In genomic region chr2:163919581-163919980, GRCm38 (mm10) we compare ENCODE assay signal across 12 mouse cellular contexts. TPM values are rescaled to one million over a fixed set of nuclear protein-coding genes. Genes with fewer than 3 reads are reported as not detected.
DNase-seq lines count a peak whose midpoint lies in the region; ATAC-seq and TF ChIP-seq lines count a peak whose summit lies in the region.
"Had no signal": no experiment of that assay in that cellular context is flagged by ENCODE, and none has a peak within 500 bp of the region (broad histone marks: within the 10 kb centered on the region; RNA-seq: fewer than 3 reads in every experiment).

No protein-coding gene starts in this region.

- peaks cover 78% of the 10 kb centered on the region for H3K27me3 ChIP-seq in heart, embryonic 15.5 days
- peaks cover 7% of the 10 kb centered on the region for H3K27me3 ChIP-seq in ES-Bruce4 (ENCODE audit: control insufficient read depth, insufficient read depth, low read length, poor library complexity, severe bottlenecking)
- H3K27me3 ChIP-seq in embryonic facial prominence, embryonic 14.5 days (replicated peaks; ENCODE audit: control insufficient read depth, insufficient read depth, low read length), result peaks cover 74% of the 10 kb centered on the region
- peaks cover 16% of the 10 kb centered on the region for H3K27me3 ChIP-seq in midbrain, embryonic 15.5 days (replicated peaks)

- WGBS in heart, embryonic 15.5 days, result 75% methylated on average over 3 of the region's 3 CpGs
- WGBS in embryonic facial prominence, embryonic 14.5 days, result 72% methylated on average over 3 of the region's 3 CpGs
- 71% methylated on average over 3 of the region's 3 CpGs for WGBS in midbrain, embryonic 15.5 days
- 67% methylated on average over 3 of the region's 3 CpGs for WGBS in lung, adult 2 months

- H3K36me3 ChIP-seq in heart, embryonic 15.5 days, result no peaks in the 10 kb centered on the region
- no peaks in the 10 kb centered on the region for H3K36me3 ChIP-seq in ES-Bruce4 (ENCODE audit: control insufficient read depth, insufficient read depth, low read length, poor library complexity, severe bottlenecking)
- H3K36me3 ChIP-seq in embryonic facial prominence, embryonic 14.5 days (ENCODE audit: control insufficient read depth, insufficient read depth, low read length), result no peaks in the 10 kb centered on the region
- no peaks in the 10 kb centered on the region for H3K36me3 ChIP-seq in midbrain, embryonic 15.5 days (replicated peaks)
- H3K36me3 ChIP-seq: embryonic facial prominence, embryonic 13.5 days had no signal

- H3K9me3 ChIP-seq in heart, embryonic 15.5 days (replicated peaks), result no peaks in the 10 kb centered on the region
- H3K9me3 ChIP-seq in ES-Bruce4 (replicated peaks; ENCODE audit: control insufficient read depth, insufficient read depth, low read length, poor library complexity, severe bottlenecking), result no peaks in the 10 kb centered on the region
- H3K9me3 ChIP-seq in embryonic facial prominence, embryonic 14.5 days (ENCODE audit: control insufficient read depth, low read length), result no peaks in the 10 kb centered on the region
- no peaks in the 10 kb centered on the region for H3K9me3 ChIP-seq in midbrain, embryonic 15.5 days
- H3K9me3 ChIP-seq: embryonic facial prominence, embryonic 13.5 days; megakaryocyte, embryonic 14.5 days had no signal

- no peak for TF ChIP-seq POLR2A in ES-Bruce4 (IDR thresholded peaks at IDR 0.05; ENCODE audit: insufficient read depth, low read length)
- TF ChIP-seq POLR2A in lung, adult 2 months (IDR thresholded peaks at IDR 0.05; ENCODE audit: borderline replicate concordance, extremely low read depth, low read depth, low read length), result no peak

- H3K4me1 ChIP-seq in heart, embryonic 15.5 days (replicated peaks), result peaks cover 12% of the 10 kb centered on the region
- no peaks in the 10 kb centered on the region for H3K4me1 ChIP-seq in ES-Bruce4 (ENCODE audit: control insufficient read depth, insufficient read depth, low read length)
- H3K4me1 ChIP-seq in embryonic facial prominence, embryonic 14.5 days (ENCODE audit: control insufficient read depth, insufficient read depth, low read length), result no peaks in the 10 kb centered on the region
- peaks cover 42% of the 10 kb centered on the region for H3K4me1 ChIP-seq in midbrain, embryonic 15.5 days
- H3K4me1 ChIP-seq in lung, adult 2 months (ENCODE audit: control insufficient read depth, insufficient read depth, low read length), result no peaks in the 10 kb centered on the region
- H3K4me1 ChIP-seq: megakaryocyte, embryonic 14.5 days had no signal

- no peak overlapping the region for H3K4me3 ChIP-seq in heart, embryonic 15.5 days
- peak overlapping the region; percentile 93; the same call in 1 of the 2 replicates for H3K4me3 ChIP-seq in ES-Bruce4 (ENCODE audit: low read depth, low read length)
- no peak overlapping the region for H3K4me3 ChIP-seq in embryonic facial prominence, embryonic 14.5 days (ENCODE audit: low read depth, low read length)
- H3K4me3 ChIP-seq in midbrain, embryonic 15.5 days, result peak overlapping the region; percentile 89
- H3K4me3 ChIP-seq in lung, adult 2 months (replicated peaks; ENCODE audit: extremely low read depth, low read depth, low read length), result no peak overlapping the region
- H3K4me3 ChIP-seq: megakaryocyte, embryonic 14.5 days had no signal

- TF ChIP-seq EP300 in ES-Bruce4 (IDR thresholded peaks at IDR 0.05; ENCODE audit: insufficient read depth, low read depth, low read length), result no peak

- no peak for DNase-seq in heart, adult 8-10 months (ENCODE audit: low spot score)
- DNase-seq in embryonic facial prominence, embryonic 14.5 days (ENCODE audit: low spot score), result no peak
- DNase-seq in lung, adult 2 months, result no peak
- DNase-seq in spleen, adult 12 weeks (ENCODE audit: low spot score), result no peak
- DNase-seq: kidney, adult 9 months had no signal

- no peak for ATAC-seq in heart, embryonic 15.5 days (replicated peaks; ENCODE audit: insufficient number of reproducible peaks, insufficient read depth, low FRiP score, low read depth)
- no peak for ATAC-seq in embryonic facial prominence, embryonic 14.5 days (ENCODE audit: low read depth)
- ATAC-seq in midbrain, embryonic 15.5 days (replicated peaks), result 0 out of 2 replicates have a peak, but pooled peaks have one; percentile 8
- ATAC-seq: CD4-positive, CD25-positive, alpha-beta regulatory T cell, adult 4 months had no signal

- no peak overlapping the region for H3K27ac ChIP-seq in heart, embryonic 15.5 days
- H3K27ac ChIP-seq in ES-Bruce4 (ENCODE audit: insufficient read depth, low read length), result no peak overlapping the region
- H3K27ac ChIP-seq in embryonic facial prominence, embryonic 14.5 days (replicated peaks; ENCODE audit: low read depth, low read length), result no peak overlapping the region
- 0 out of 2 replicates have a peak overlapping the region, but pooled peaks have one; percentile 62 for H3K27ac ChIP-seq in midbrain, embryonic 15.5 days
- H3K27ac ChIP-seq: embryonic facial prominence, embryonic 13.5 days had no signal

- H3K4me2 ChIP-seq in heart, embryonic 15.5 days, result peak overlapping the region; percentile 98; the same call in 1 of the 2 replicates
- peak overlapping the region; percentile 96; the same call in 1 of the 2 replicates for H3K4me2 ChIP-seq in embryonic facial prominence, embryonic 14.5 days (ENCODE audit: low read depth, low read length)
- peak overlapping the region; percentile 91 for H3K4me2 ChIP-seq in midbrain, embryonic 15.5 days

- no peak overlapping the region for H3K9ac ChIP-seq in heart, embryonic 15.5 days
- no peak overlapping the region for H3K9ac ChIP-seq in ES-Bruce4 (ENCODE audit: low read depth, poor library complexity, severe bottlenecking)
- H3K9ac ChIP-seq in embryonic facial prominence, embryonic 14.5 days (ENCODE audit: low read depth, low read length), result no peak overlapping the region
- no peak overlapping the region for H3K9ac ChIP-seq in midbrain, embryonic 15.5 days

- TF ChIP-seq CTCF in ES-Bruce4 (IDR thresholded peaks at IDR 0.05; ENCODE audit: low read depth, low read length), result no peak
- TF ChIP-seq CTCF in lung, adult 2 months (IDR thresholded peaks at IDR 0.05; ENCODE audit: insufficient read depth, low read length), result no peak

RNA-seq across cellular contexts. Expression of gene Rims4, which starts 1.1 kb away (rescaled TPM):
- polyA plus RNA-seq in heart, embryonic 15.5 days (2015; fragmentation: Nextera tagmentation; extraction: Ambion mirVana), result 0.31 and 0.52 TPM in 2 replicates
- total RNA-seq in heart, adult 8-10 months (2022), result 1 to 10 TPM; 1.6 to 2.6 (median 1.8) TPM
- 0.88 and 1.7 TPM in 2 replicates for polyA plus RNA-seq in ES-Bruce4 (2011; ENCODE audit: insufficient read depth, insufficient read length, low read depth, missing spikeins)
- 0.32 and 0.35 TPM in 2 replicates for polyA plus RNA-seq in embryonic facial prominence, embryonic 14.5 days (2014; fragmentation: Nextera tagmentation; extraction: Ambion mirVana)
- polyA plus RNA-seq in midbrain, embryonic 15.5 days (2015; fragmentation: Nextera tagmentation; extraction: Ambion mirVana), result 21.1 TPM in 2 replicates
- polyA plus RNA-seq in lung, adult 2 months (2012; rRNA removed), result 0.11 and 0.19 TPM in 2 replicates
- total RNA-seq: hematopoietic stem cell, adult 5-6 weeks had no signal
- polyA plus RNA-seq: CD4-positive, CD25-positive, alpha-beta regulatory T cell, adult 4 months had no signal

Comparison
In these comparisons a context has a peak if more than half of its experiments do, and no peak if none do; other contexts are left out.
1. H3K4me3 ChIP-seq: peak in ES-Bruce4 (single experiment) and midbrain, embryonic 15.5 days (single experiment); none in heart, embryonic 15.5 days (single experiment), embryonic facial prominence, embryonic 14.5 days (single experiment) and lung, adult 2 months (single experiment).
2. Peak in every context shown above with its lines, with median percentiles within 50 percentile points of each other: H3K4me2 ChIP-seq.